Mouse (Mus musculus): ENCODE measurements around the gene Tmem89. TPM values are rescaled to one million over a fixed set of nuclear protein-coding genes. Genes with fewer than 3 reads are reported as not detected.

Tmem89 gene
- polyA plus RNA-seq, 1 experiment from 2014 or later = not detected

GRCm38 (mm10) chr9:108964338-108964737, 49.9 kb downstream of the Tmem89 start:
- Histone ChIP-seq H3K9ac (ENCODE audit: low read depth, low read length) (no peak overlapping the region), H3K4me2 (no peak overlapping the region), H3K27me3 (ENCODE audit: control insufficient read depth, insufficient read depth, low read length) (peaks cover 5% of the 10 kb centered on the region; the same call in 1 of the 2 replicates), H3K27ac (ENCODE audit: low read depth, low read length) (no peak overlapping the region), H3K9me3 (replicated peaks; ENCODE audit: control insufficient read depth, low read length) (no peaks in the 10 kb centered on the region), H3K4me1 (ENCODE audit: control insufficient read depth, insufficient read depth, low read length) (no peaks in the 10 kb centered on the region), H3K4me3 (ENCODE audit: low read depth, low read length) (no peak overlapping the region), H3K36me3 (ENCODE audit: control insufficient read depth, insufficient read depth, low read length) (no peaks in the 10 kb centered on the region)
- 65% methylated on average over 6 of the region's 6 CpGs for WGBS (ENCODE audit: insufficient replicate concordance)
- ATAC-seq (replicated peaks; ENCODE audit: insufficient number of reproducible peaks, low FRiP score, low TSS enrichment) = no peak

Other genes starting within 250 kb of the Tmem89 start
- gene Prkar2a, start 225.3 kb upstream of the Tmem89 start, polyA plus RNA-seq (2014; fragmentation: Nextera tagmentation; extraction: Ambion mirVana) = 29.8 and 33.7 TPM in 2 replicates
- gene Ip6k2, start 130.8 kb upstream of the Tmem89 start, polyA plus RNA-seq (2014; fragmentation: Nextera tagmentation; extraction: Ambion mirVana) = 44.3 and 48.7 TPM in 2 replicates
- 7.3 and 9.5 TPM in 2 replicates for gene Nckipsd, start 106.3 kb upstream of the Tmem89 start, polyA plus RNA-seq (2014; fragmentation: Nextera tagmentation; extraction: Ambion mirVana)
- gene Celsr3, start 88.3 kb upstream of the Tmem89 start, polyA plus RNA-seq (2014; fragmentation: Nextera tagmentation; extraction: Ambion mirVana) = 0.04 and 0.10 TPM in 2 replicates
- gene Slc26a6, start 61.3 kb upstream of the Tmem89 start, polyA plus RNA-seq (2014; fragmentation: Nextera tagmentation; extraction: Ambion mirVana) = 6.3 and 7.0 TPM in 2 replicates
- 707 and 751 TPM in 2 replicates for gene Uqcrc1, start 22.0 kb downstream of the Tmem89 start, polyA plus RNA-seq (2014; fragmentation: Nextera tagmentation; extraction: Ambion mirVana)
- 0.28 and 0.77 TPM in 2 replicates for gene Col7a1, start 39.0 kb downstream of the Tmem89 start, polyA plus RNA-seq (2014; fragmentation: Nextera tagmentation; extraction: Ambion mirVana)
- not detected in 2 replicates for gene Ucn2, start 71.4 kb downstream of the Tmem89 start, polyA plus RNA-seq (2014; fragmentation: Nextera tagmentation; extraction: Ambion mirVana)
- 3.6 and 4.5 TPM in 2 replicates for gene Pfkfb4, start 77.2 kb downstream of the Tmem89 start, polyA plus RNA-seq (2014; fragmentation: Nextera tagmentation; extraction: Ambion mirVana)
- 49.0 and 59.1 TPM in 2 replicates for gene Shisa5, start 123.9 kb downstream of the Tmem89 start, polyA plus RNA-seq (2014; fragmentation: Nextera tagmentation; extraction: Ambion mirVana)
- 5.7 and 7.0 TPM in 2 replicates for gene Trex1, start 145.1 kb downstream of the Tmem89 start, polyA plus RNA-seq (2014; fragmentation: Nextera tagmentation; extraction: Ambion mirVana)
- gene Atrip, start 159.5 kb downstream of the Tmem89 start, polyA plus RNA-seq (2014; fragmentation: Nextera tagmentation; extraction: Ambion mirVana) = 18.0 and 18.6 TPM in 2 replicates
- gene Ccdc51, start 167.9 kb downstream of the Tmem89 start, polyA plus RNA-seq (2014; fragmentation: Nextera tagmentation; extraction: Ambion mirVana) = 15.5 and 15.8 TPM in 2 replicates
- gene Tma7, start 168.0 kb downstream of the Tmem89 start, polyA plus RNA-seq (2014; fragmentation: Nextera tagmentation; extraction: Ambion mirVana) = 776 and 790 TPM in 2 replicates
- 5.5 and 6.8 TPM in 2 replicates for gene Plxnb1, start 180.8 kb downstream of the Tmem89 start, polyA plus RNA-seq (2014; fragmentation: Nextera tagmentation; extraction: Ambion mirVana)
- gene Fbxw21, start 247.4 kb downstream of the Tmem89 start, polyA plus RNA-seq (2014; fragmentation: Nextera tagmentation; extraction: Ambion mirVana) = not detected in 2 replicates

All from heart, embryonic 11.5 days (tissue).